Mouse (Mus musculus) monocyte, adult 5-6 weeks (primary cell): Measurements from ENCODE around the gene 3100002H09Rik. TPM values are rescaled to one million over a fixed set of nuclear protein-coding genes. Genes with fewer than 3 reads are reported as not detected.

Experiments used
- ATAC-seq: fragments of 153-309, 156-312 bp; replicated peaks from 2 replicates; pipeline ENCODE4 v1.8.0; 2017; ENCODE audit warnings: mild to moderate bottlenecking; ENCODE audit not compliant: low TSS enrichment, insufficient number of reproducible peaks, severe bottlenecking, poor library complexity, low FRiP score
- total RNA-seq: library from RNA; stranded (forward); fragments of 200-1000, 200-491, 200-594 nt; gene quantifications from 3 replicates; pipeline ENCODE4 v1.2.3, GENCODE M21; 2017

The 3100002H09Rik gene
- not detected in 3 replicates for total RNA-seq

- ATAC-seq, result no peak
These were observed at the start of gene 3100002H09Rik for GRCm38 (mm10) chr4:124610703-124611102. Gene 3100002H09Rik (minus strand): TSS chr4:124610803.

GRCm38 (mm10) chr4:124659251-124660217 is 48.9 kb upstream of the 3100002H09Rik start:
- ATAC-seq, result no peak

GRCm38 (mm10) chr4:124658412-124658851 is 47.8 kb upstream of the 3100002H09Rik start:
- ATAC-seq, result 0 out of 2 replicates have a peak, but pooled peaks have one; percentile 14

GRCm38 (mm10) chr4:124657781-124658180 is 47.2 kb upstream of the 3100002H09Rik start:
- no peak for ATAC-seq

GRCm38 (mm10) chr4:124656854-124657650 is 46.4 kb upstream of the 3100002H09Rik start:
- ATAC-seq, result no peak

- ATAC-seq, result no peak
These were observed 45.9 kb upstream of the 3100002H09Rik start, which contains the start of gene Pou3f1 for GRCm38 (mm10) chr4:124656518-124656853. Gene Pou3f1 (plus strand): TSS chr4:124656807.

GRCm38 (mm10) chr4:124652886-124653285 is 42.3 kb upstream of the 3100002H09Rik start:
- no peak for ATAC-seq

- ATAC-seq, result no peak
These were observed 37.3 kb upstream of the 3100002H09Rik start for GRCm38 (mm10) chr4:124647909-124648308.

- no peak for ATAC-seq
These were observed 36.0 kb upstream of the 3100002H09Rik start for GRCm38 (mm10) chr4:124646591-124646990.

- peak; percentile 56; the same call in 1 of the 2 replicates for ATAC-seq
These were observed 34.4 kb upstream of the 3100002H09Rik start for GRCm38 (mm10) chr4:124644974-124645433.

GRCm38 (mm10) chr4:124643859-124644258 is 33.3 kb upstream of the 3100002H09Rik start:
- no peak for ATAC-seq

- no peak for ATAC-seq
These were observed 29.1 kb upstream of the 3100002H09Rik start for GRCm38 (mm10) chr4:124639715-124640114.

- no peak for ATAC-seq
These were observed 22.7 kb upstream of the 3100002H09Rik start for GRCm38 (mm10) chr4:124633281-124633680.

- ATAC-seq, result no peak
These were observed 22.3 kb upstream of the 3100002H09Rik start for GRCm38 (mm10) chr4:124632856-124633255.

GRCm38 (mm10) chr4:124631456-124631855 is 20.9 kb upstream of the 3100002H09Rik start:
- ATAC-seq, result no peak

- no peak for ATAC-seq
These were observed 16.2 kb upstream of the 3100002H09Rik start for GRCm38 (mm10) chr4:124626836-124627235.

- ATAC-seq, result no peak
These were observed 13.5 kb upstream of the 3100002H09Rik start for GRCm38 (mm10) chr4:124624111-124624581.

- no peak for ATAC-seq
These were observed 12.0 kb upstream of the 3100002H09Rik start for GRCm38 (mm10) chr4:124622566-124622965.

GRCm38 (mm10) chr4:124621406-124621805 is 10.8 kb upstream of the 3100002H09Rik start:
- no peak for ATAC-seq
